8 mouse cellular contexts compared by ENCODE assay signal in genomic region chr9:47529602-47530450, GRCm38 (mm10). TPM values are rescaled to one million over a fixed set of nuclear protein-coding genes. Genes with fewer than 3 reads are reported as not detected.
DNase-seq lines count a peak whose midpoint lies in the region; ATAC-seq and TF ChIP-seq lines count a peak whose summit lies in the region.

Cadm1 (plus strand) TSS chr9:47530173.

- H3K36me3 ChIP-seq in hindbrain, postnatal 0 days (ENCODE audit: insufficient read depth, low read length): no peaks in the 10 kb centered on the region

- TF ChIP-seq CTCF in hindbrain, postnatal 0 days (IDR thresholded peaks at IDR 0.05; ENCODE audit: low read depth): peak; percentile 80

- ATAC-seq in hindbrain, postnatal 0 days: peak; percentile 97

- peaks cover 7% of the 10 kb centered on the region; the same call in 1 of the 2 replicates for H3K4me1 ChIP-seq in hindbrain, postnatal 0 days (ENCODE audit: insufficient read depth, low read length)

- H3K4me3 ChIP-seq in hindbrain, postnatal 0 days (ENCODE audit: low read length): peak within 1 kb of the TSS; percentile 70

- no peaks in the 10 kb centered on the region for H3K27me3 ChIP-seq in hindbrain, postnatal 0 days (ENCODE audit: insufficient read depth, low read length)

- H3K9me3 ChIP-seq in hindbrain, postnatal 0 days (ENCODE audit: low read length): no peaks in the 10 kb centered on the region

- peak within 1 kb of the TSS; percentile 88 for H3K27ac ChIP-seq in hindbrain, postnatal 0 days

- WGBS in hindbrain, postnatal 0 days: under 1% methylated on average over 63 of the region's 72 CpGs

- peak within 1 kb of the TSS; percentile 76 for H3K9ac ChIP-seq in hindbrain, postnatal 0 days (replicated peaks; ENCODE audit: low read length)

- peak within 1 kb of the TSS; percentile 83 for H3K4me2 ChIP-seq in hindbrain, postnatal 0 days (ENCODE audit: low read depth, low read length)

- peak; percentile 87 to 95 for DNase-seq in adrenal gland, adult 18-20 months (ENCODE audit: low spot score in 2 of 2)
- DNase-seq in embryo, embryonic 10.5 days (ENCODE audit: low spot score): peak; percentile 99
- DNase-seq in gastrocnemius, postnatal 10 days: peak; percentile 89
- peak; percentile 99 for DNase-seq in hindbrain, postnatal 0 days (ENCODE audit: low spot score)
- peak; percentile 97 for DNase-seq in left cerebral cortex, adult 11 months (ENCODE audit: low spot score)
- DNase-seq in lung, postnatal 25 days (ENCODE audit: low spot score): peak; percentile 96
- DNase-seq in retina, adult 2 months (ENCODE audit: low read depth, low spot score): peak; percentile 98
- DNase-seq in thymus, postnatal 14 days: peak; percentile 89

RNA-seq across cellular contexts. Expression of gene Cadm1, which starts in this region (rescaled TPM):
- 10 to 100 TPM; 37.1 to 45.5 TPM for total RNA-seq in adrenal gland, adult 18-20 months (2021)
- total RNA-seq in gastrocnemius, postnatal 10 days (2021): 10 to 100 TPM in 1 of 2 experiments, 1 to 10 TPM in 1; 7.4 to 10.7 TPM
- total RNA-seq in hindbrain, postnatal 0 days (2014; rRNA removed): 115 and 117 TPM in 2 replicates
- 187 and 203 TPM in 2 replicates for polyA plus RNA-seq in hindbrain, postnatal 0 days (2015; fragmentation: Nextera tagmentation; extraction: Ambion mirVana)

Comparison
In these comparisons a context has a peak if more than half of its experiments do, and no peak if none do; other contexts are left out.
1. Peak in every context shown above with its lines: DNase-seq, ATAC-seq, H3K4me3 ChIP-seq and H3K27ac ChIP-seq.